Mouse (Mus musculus) embryonic facial prominence, embryonic 11.5 days (tissue): ENCODE results near the gene Phf5a. TPM values are rescaled to one million over a fixed set of nuclear protein-coding genes. Genes with fewer than 3 reads are reported as not detected.
A peak's percentile ranks its signal among the peaks of the same experiment; 100 is the strongest.

Source experiments
- ATAC-seq: fragments of 200-750 bp; cut with Nextera tagmentation; replicated peaks from 2 replicates; pipeline ENCODE4 v1.8.0; 2017; ENCODE audit warnings: low read depth; ENCODE audit not compliant: insufficient number of reproducible peaks, low FRiP score, low TSS enrichment
- DNase-seq: peaks from one replicate; pipeline ENCODE4 v3.0.0-alpha.2; 2015; ENCODE audit warnings: low spot score
- H3K27ac ChIP-seq: fragments of 300-500 bp; sonication (generic); replicated peaks from 2 replicates; pipeline ENCODE4 v1.5.1; 2014; ENCODE audit warnings: mild to moderate bottlenecking, low read depth, low read length, control low read depth
- H3K27me3 ChIP-seq: fragments of 300-500 bp; sonication (generic); 2 replicates; pipeline ENCODE4 v1.6.1; 2014; ENCODE audit warnings: mild to moderate bottlenecking, low read length, moderate library complexity, mixed read lengths; ENCODE audit not compliant: control insufficient read depth, insufficient read depth
- H3K36me3 ChIP-seq: fragments of 300-500 bp; sonication (generic); replicated peaks from 2 replicates; pipeline ENCODE4 v1.6.1; 2014; ENCODE audit warnings: low read depth, mild to moderate bottlenecking, low read length, moderate library complexity, mixed read lengths; ENCODE audit not compliant: control insufficient read depth, insufficient read depth
- H3K4me1 ChIP-seq: fragments of 300-500 bp; sonication (generic); 2 replicates; pipeline ENCODE4 v1.6.1; 2014; ENCODE audit warnings: low read length, mixed read lengths; ENCODE audit not compliant: control insufficient read depth, insufficient read depth
- H3K4me2 ChIP-seq: fragments of 300-500 bp; sonication (generic); 2 replicates; pipeline ENCODE4 v1.6.1; 2014; ENCODE audit warnings: low read depth, mild to moderate bottlenecking, control low read depth, low read length, moderate library complexity
- H3K4me3 ChIP-seq: fragments of 300-500 bp; sonication (generic); 2 replicates; pipeline ENCODE4 v1.5.1; 2014; ENCODE audit warnings: low read depth, low read length, control low read depth
- H3K9ac ChIP-seq: fragments of 300-500 bp; sonication (generic); replicated peaks from 2 replicates; pipeline ENCODE4 v1.6.1; 2014; ENCODE audit warnings: mild to moderate bottlenecking, control low read depth, low read length
- H3K9me3 ChIP-seq: fragments of 300-500 bp; sonication (generic); replicated peaks from 2 replicates; pipeline ENCODE4 v1.6.1; 2016; ENCODE audit warnings: mild to moderate bottlenecking, low read length, inconsistent platforms, mixed read lengths; ENCODE audit not compliant: control insufficient read depth
- WGBS: fragments of 180-500 bp; shearing (Covaris S2); extraction: QIAGEN DNeasy Blood & Tissue Kit; methylation state at CpG from one replicate; pipeline ENCODE4 v1.1.7; 2014; 5-methylcytosine and 5-hydroxymethylcytosine counted together
- polyA plus RNA-seq: library from polyadenylated mRNA; unstranded; fragments of >200 nt; fragmentation: Nextera tagmentation; extraction: Ambion mirVana; gene quantifications from 2 replicates; pipeline ENCODE4 v1.2.1, GENCODE M21; 2014

Gene Phf5a
- polyA plus RNA-seq, 1 experiment from 2014 or later, result 194 TPM

- Histone ChIP-seq H3K9me3 (no peaks in the 10 kb centered on the region), H3K4me2 (no peak overlapping the region), H3K9ac (no peak overlapping the region), H3K27me3 (no peaks in the 10 kb centered on the region), H3K4me3 (no peak overlapping the region), H3K36me3 (no peaks in the 10 kb centered on the region), H3K4me1 (no peaks in the 10 kb centered on the region), H3K27ac (no peak overlapping the region)
- ATAC-seq, result no peak
- no peak for DNase-seq
- whole genome bisulfite sequencing, result 73% methylated on average over 5 of the region's 5 CpGs
Observed at GRCm38 (mm10) chr15:81879531-81880401, 8.1 kb upstream of the Phf5a start.

DNA sequence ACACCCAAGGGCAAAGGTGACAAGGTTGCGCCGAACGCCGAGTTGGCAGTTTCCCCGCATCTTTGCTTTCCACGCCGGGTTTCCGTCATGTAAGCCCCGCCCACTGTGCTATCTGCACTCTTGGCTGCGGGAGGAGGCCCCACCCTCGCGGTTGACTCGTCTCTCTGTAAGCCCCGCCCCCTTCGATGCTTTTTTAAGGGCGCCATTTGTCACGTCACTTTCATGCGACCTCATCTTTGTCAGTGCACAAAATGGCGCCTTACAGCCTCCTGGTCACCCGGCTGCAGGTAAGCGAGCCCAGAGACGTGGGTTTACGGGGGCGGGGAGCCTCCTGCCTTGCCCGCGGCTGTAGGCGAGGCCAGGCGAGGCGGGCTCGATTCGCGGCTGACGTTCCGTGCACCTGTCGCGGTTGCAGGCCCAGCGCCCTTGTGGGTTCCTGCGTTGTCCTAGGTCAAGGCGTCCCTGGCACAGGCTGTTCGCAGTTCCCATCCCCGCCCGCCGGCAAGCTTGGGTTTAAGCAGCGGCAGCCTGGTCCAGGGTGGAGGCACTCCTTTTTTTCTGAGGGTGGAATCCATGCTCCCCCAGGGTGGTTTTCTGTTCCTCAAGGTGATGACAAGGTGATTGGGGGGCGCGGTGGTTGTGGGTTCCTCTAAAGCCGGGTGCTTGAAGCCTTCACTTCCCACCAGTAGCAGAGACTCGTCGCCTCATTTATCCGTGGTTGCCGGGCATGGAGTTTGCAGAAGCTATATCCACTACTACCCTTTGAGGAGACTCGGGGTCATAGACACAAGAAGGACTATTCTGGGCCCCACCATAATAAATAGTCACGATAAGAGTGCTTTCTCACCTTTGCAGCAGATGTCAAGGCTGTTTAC, 788 bp upstream of the Phf5a start, which contains the start of gene Aco2:
TSS of gene Aco2 (plus strand) at position 48 of the 875 bp plus-strand sequence.
- peak; percentile 74 for ATAC-seq

DNA sequence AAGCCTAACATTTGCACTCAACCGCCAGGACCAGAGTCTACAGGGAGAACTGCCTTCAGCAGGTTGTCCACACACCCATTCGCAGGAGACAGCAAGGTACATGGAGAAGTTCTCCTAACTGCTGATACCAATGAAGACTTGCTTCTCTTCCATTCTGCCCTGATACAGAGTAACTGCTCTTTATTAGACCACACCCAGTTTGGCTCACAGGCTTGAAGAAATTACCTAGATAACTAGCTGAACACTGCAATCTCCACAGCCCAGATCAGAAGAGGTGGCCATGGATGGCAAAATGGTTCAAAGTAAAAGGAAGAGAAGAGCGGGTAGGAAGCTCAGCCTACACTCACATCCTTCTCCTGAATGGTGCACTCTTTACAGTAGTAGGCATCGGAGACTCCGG, 1.7 kb downstream of the Phf5a start:
- Histone ChIP-seq H3K9ac (no peak overlapping the region), H3K4me1 (0 out of 2 replicates have a peak, but pooled peaks cover 2% of the 10 kb centered on the region), H3K36me3 (peaks cover 13% of the 10 kb centered on the region), H3K27ac (no peak overlapping the region), H3K27me3 (no peaks in the 10 kb centered on the region), H3K9me3 (no peaks in the 10 kb centered on the region), H3K4me2 (no peak overlapping the region), H3K4me3 (no peak overlapping the region)
- DNase-seq (no peak), ATAC-seq (no peak)
- WGBS, result 98% methylated on average over 5 of the region's 5 CpGs

More for the DNA sequence above, 788 bp upstream of the Phf5a start, which contains the start of gene Aco2:
- H3K36me3 ChIP-seq, result peaks cover 13% of the 10 kb centered on the region
- DNase-seq, result peak; percentile 100
- peak within 1 kb of the TSS; percentile 72 for H3K9ac ChIP-seq
- WGBS, result under 1% methylated on average over 53 of the region's 53 CpGs
- H3K4me3 ChIP-seq, result peak within 1 kb of the TSS; percentile 75
- H3K4me1 ChIP-seq, result 0 out of 2 replicates have a peak, but pooled peaks cover 2% of the 10 kb centered on the region
- peak within 1 kb of the TSS; percentile 80 for H3K4me2 ChIP-seq
- H3K9me3 ChIP-seq, result no peaks in the 10 kb centered on the region
- peak within 1 kb of the TSS; percentile 84 for H3K27ac ChIP-seq
- no peaks in the 10 kb centered on the region for H3K27me3 ChIP-seq

- no peaks in the 10 kb centered on the region for H3K4me1 ChIP-seq
- ATAC-seq, result no peak
- no peaks in the 10 kb centered on the region for H3K9me3 ChIP-seq
- no peak overlapping the region for H3K4me2 ChIP-seq
- H3K27ac ChIP-seq, result no peak overlapping the region
- H3K27me3 ChIP-seq, result no peaks in the 10 kb centered on the region
- no peak overlapping the region for H3K4me3 ChIP-seq
- no peak overlapping the region for H3K9ac ChIP-seq
- peaks cover 8% of the 10 kb centered on the region for H3K36me3 ChIP-seq
- no peak for DNase-seq
- WGBS, result 92% methylated on average over 7 of the region's 7 CpGs
Observed at GRCm38 (mm10) chr15:81864238-81864637, 7.5 kb downstream of the Phf5a start.

DNA sequence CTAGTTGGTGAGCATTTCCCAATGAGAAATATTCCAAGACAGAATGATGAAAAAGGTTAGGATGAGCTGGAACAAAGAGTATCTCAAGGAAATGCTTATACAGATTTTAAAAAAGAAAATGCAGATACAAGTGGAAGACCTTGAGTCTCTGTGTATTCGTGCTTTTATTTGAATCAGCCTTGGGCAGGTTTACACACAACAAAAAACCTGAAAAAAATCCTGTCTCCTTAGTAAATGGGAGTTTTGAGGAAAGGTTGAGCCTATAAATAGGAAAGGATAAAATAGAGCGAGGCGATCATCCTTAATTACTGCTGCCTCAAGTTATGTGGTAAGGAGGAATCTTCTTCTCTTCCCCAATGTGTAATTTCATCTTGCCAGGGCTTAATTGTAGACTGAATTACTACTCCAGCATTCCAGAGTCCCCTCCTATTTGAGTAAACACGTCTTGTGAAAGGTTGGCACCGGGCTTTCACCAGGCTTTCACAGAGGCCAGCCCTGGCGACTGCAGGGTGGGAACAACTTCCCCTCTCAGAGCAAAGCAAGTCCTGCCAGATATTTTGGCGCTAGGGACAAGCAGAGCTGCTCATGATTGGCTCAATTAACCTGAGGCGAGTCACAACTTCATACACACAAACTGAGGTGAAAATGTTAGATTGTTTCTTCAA, 11.1 kb downstream of the Phf5a start:
- no peak overlapping the region for H3K27ac ChIP-seq
- no peaks in the 10 kb centered on the region for H3K36me3 ChIP-seq
- WGBS, result 45% methylated on average over 8 of the region's 8 CpGs
- DNase-seq, result no peak
- H3K4me1 ChIP-seq, result no peaks in the 10 kb centered on the region
- no peak overlapping the region for H3K9ac ChIP-seq
- no peak for ATAC-seq
- H3K4me2 ChIP-seq, result no peak overlapping the region
- H3K9me3 ChIP-seq, result no peaks in the 10 kb centered on the region
- no peak overlapping the region for H3K4me3 ChIP-seq
- no peaks in the 10 kb centered on the region for H3K27me3 ChIP-seq

GRCm38 (mm10) chr15:81859330-81860255, 12.1 kb downstream of the Phf5a start:
- ATAC-seq, result peak; percentile 70
- 0% methylated on average over 39 of the region's 39 CpGs for WGBS

More at GRCm38 (mm10) chr15:81859330-81860255, 12.1 kb downstream of the Phf5a start:
- Histone ChIP-seq H3K9me3 (no peaks in the 10 kb centered on the region), H3K27me3 (no peaks in the 10 kb centered on the region), H3K27ac (peak overlapping the region; percentile 77), H3K4me2 (peak overlapping the region; percentile 76), H3K9ac (peak overlapping the region; percentile 83), H3K4me1 (no peaks in the 10 kb centered on the region), H3K36me3 (no peaks in the 10 kb centered on the region), H3K4me3 (peak overlapping the region; percentile 81)
- DNase-seq, result peak; percentile 95
